Mouse (Mus musculus): ENCODE results near the gene Mtmr3. TPM values are rescaled to one million over a fixed set of nuclear protein-coding genes. Genes with fewer than 3 reads are reported as not detected.

The Mtmr3 gene
- polyA plus RNA-seq, 1 experiment from 2014 or later = 24.0 TPM

Other genes with a start within 250 kb of the Mtmr3 start
- gene Hormad2, start 153.8 kb downstream of the Mtmr3 start, polyA plus RNA-seq (2015; fragmentation: Nextera tagmentation; extraction: Ambion mirVana) = 0.17 and 0.30 TPM in 2 replicates
- not detected in 2 replicates for gene Gm11032, start 25.2 kb upstream of the Mtmr3 start, polyA plus RNA-seq (2015; fragmentation: Nextera tagmentation; extraction: Ambion mirVana)
- gene Ascc2, start 42.9 kb upstream of the Mtmr3 start, polyA plus RNA-seq (2015; fragmentation: Nextera tagmentation; extraction: Ambion mirVana) = 34.2 and 37.1 TPM in 2 replicates
- gene Uqcr10, start 109.5 kb upstream of the Mtmr3 start, polyA plus RNA-seq (2015; fragmentation: Nextera tagmentation; extraction: Ambion mirVana) = 963 and 971 TPM in 2 replicates
- gene Zmat5, start 109.8 kb upstream of the Mtmr3 start, polyA plus RNA-seq (2015; fragmentation: Nextera tagmentation; extraction: Ambion mirVana) = 61.4 and 68.2 TPM in 2 replicates
- gene Cabp7, start 151.9 kb upstream of the Mtmr3 start, polyA plus RNA-seq (2015; fragmentation: Nextera tagmentation; extraction: Ambion mirVana) = 0.15 and 0.27 TPM in 2 replicates

Measured in stomach, embryonic 16.5 days (tissue).